Mouse (Mus musculus): ENCODE measurements at regions not wholly inside any gene's neighbourhood (a gene's known extent, or its start where the extent isn't known, plus 50 kb on each side); places are given as distances from the start of the nearest gene placed in this dataset.
A peak's percentile ranks its signal among the peaks of the same experiment; 100 is the strongest.

DNA sequence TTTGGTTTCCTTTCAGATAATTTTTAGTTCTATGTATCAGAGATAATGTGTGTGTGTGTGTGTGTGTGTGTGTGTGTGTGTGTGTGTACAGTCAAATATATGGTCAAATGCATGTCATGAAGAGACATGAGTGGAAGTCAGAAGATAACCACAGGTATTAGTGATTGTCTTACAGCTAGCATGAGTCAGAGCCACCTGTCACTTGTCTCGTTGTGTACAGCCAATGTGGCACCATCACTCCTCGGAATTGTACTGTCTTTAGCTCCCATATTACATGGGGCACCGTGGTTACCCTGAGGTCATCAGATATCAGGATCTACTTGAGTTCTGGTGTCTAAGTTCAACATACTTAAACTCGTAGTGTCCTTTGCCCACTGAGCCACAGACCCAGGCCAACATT lies 816.0 kb upstream of the Ctnnd2 start:
- TF ChIP-seq POLR2A (IDR thresholded peaks at IDR 0.05; ENCODE audit: borderline replicate concordance, insufficient read depth, low read length) (no peak), CTCF (IDR thresholded peaks at IDR 0.05; ENCODE audit: borderline replicate concordance, insufficient read depth, low read depth, low read length) (no peak)
- no peak for DNase-seq
- no peaks in the 10 kb centered on the region for H3K4me1 ChIP-seq (ENCODE audit: control insufficient read depth, insufficient read depth, low read length)
- no peaks in the 10 kb centered on the region for H3K27me3 ChIP-seq (ENCODE audit: control insufficient read depth, insufficient read depth, low read length)
- no peak overlapping the region for H3K4me3 ChIP-seq (replicated peaks; ENCODE audit: insufficient read depth, low read depth, low read length)
- 80% methylated on average over 4 of the region's 4 CpGs for WGBS
- H3K27ac ChIP-seq (ENCODE audit: insufficient read depth, low read length) = no peak overlapping the region

DNA sequence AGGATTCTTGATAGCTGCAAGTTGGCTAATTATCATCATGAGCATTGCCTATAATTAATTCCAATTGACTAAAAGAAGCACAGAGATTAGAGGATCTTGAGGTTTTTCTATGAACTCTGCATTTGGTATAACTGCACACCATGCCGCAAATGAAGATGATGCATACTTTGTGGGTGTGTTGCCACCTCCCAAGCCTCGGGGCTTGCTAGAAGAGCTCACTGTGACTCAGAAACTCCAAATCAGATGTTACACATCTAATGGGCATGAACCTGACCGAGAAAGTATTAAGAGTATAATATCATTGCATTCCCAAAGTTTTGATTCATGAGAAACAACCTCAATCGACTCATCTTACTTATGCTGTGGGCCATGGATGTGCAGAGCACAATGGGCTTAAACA lies 772.5 kb upstream of the Ctnnd2 start:
- no peak for DNase-seq
- Histone ChIP-seq H3K4me1 (ENCODE audit: control insufficient read depth, insufficient read depth, low read length) (no peaks in the 10 kb centered on the region), H3K27ac (ENCODE audit: insufficient read depth, low read length) (no peak overlapping the region), H3K4me3 (replicated peaks; ENCODE audit: insufficient read depth, low read depth, low read length) (no peak overlapping the region), H3K27me3 (ENCODE audit: control insufficient read depth, insufficient read depth, low read length) (no peaks in the 10 kb centered on the region)
- 91% methylated on average over 4 of the region's 4 CpGs for WGBS
- TF ChIP-seq CTCF (IDR thresholded peaks at IDR 0.05; ENCODE audit: borderline replicate concordance, insufficient read depth, low read depth, low read length) (no peak), POLR2A (IDR thresholded peaks at IDR 0.05; ENCODE audit: borderline replicate concordance, insufficient read depth, low read length) (no peak)

DNA sequence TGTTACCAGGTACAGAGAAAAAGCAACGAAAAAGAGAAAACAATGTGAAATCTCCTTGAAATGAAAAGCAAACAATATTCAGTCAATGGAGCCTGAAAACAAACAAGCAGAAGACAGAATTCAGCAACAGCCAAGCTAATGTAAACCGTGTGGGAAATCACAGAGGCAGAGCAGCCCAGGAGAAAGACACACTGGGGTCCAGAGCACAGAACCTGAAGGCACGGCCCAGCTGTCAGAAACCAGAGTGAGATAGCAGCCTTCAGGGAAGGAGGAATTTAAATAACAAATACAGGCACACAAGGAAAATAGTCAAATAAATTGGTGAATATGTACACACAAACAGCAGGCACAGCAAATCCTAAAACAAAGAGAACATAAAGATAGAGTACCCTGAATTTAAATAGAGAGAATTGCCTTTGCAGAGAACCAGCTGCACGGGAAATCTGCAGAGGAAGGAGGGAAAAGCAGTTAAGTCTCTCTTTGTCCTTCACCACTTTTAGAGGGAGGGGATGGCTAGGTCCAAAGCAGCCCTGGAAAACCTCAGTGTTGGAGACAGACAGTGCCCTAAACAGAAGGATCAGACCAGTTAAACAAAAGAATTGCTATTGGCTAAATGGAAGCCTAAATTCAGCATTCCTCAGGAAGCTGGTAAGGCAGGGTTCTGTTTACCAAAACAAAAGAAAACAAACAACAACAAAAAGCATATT lies 739.2 kb upstream of the Ctnnd2 start:
- 62% methylated on average over 4 of the region's 4 CpGs for WGBS
- DNase-seq = no peak
- H3K27me3 ChIP-seq (ENCODE audit: control insufficient read depth, insufficient read depth, low read length) = no peaks in the 10 kb centered on the region
- H3K4me3 ChIP-seq (replicated peaks; ENCODE audit: insufficient read depth, low read depth, low read length) = no peak overlapping the region
- no peaks in the 10 kb centered on the region for H3K4me1 ChIP-seq (ENCODE audit: control insufficient read depth, insufficient read depth, low read length)
- no peak overlapping the region for H3K27ac ChIP-seq (ENCODE audit: insufficient read depth, low read length)
- no peak for TF ChIP-seq CTCF (IDR thresholded peaks at IDR 0.05; ENCODE audit: borderline replicate concordance, insufficient read depth, low read depth, low read length)
- TF ChIP-seq POLR2A (IDR thresholded peaks at IDR 0.05; ENCODE audit: borderline replicate concordance, insufficient read depth, low read length) = no peak

DNA sequence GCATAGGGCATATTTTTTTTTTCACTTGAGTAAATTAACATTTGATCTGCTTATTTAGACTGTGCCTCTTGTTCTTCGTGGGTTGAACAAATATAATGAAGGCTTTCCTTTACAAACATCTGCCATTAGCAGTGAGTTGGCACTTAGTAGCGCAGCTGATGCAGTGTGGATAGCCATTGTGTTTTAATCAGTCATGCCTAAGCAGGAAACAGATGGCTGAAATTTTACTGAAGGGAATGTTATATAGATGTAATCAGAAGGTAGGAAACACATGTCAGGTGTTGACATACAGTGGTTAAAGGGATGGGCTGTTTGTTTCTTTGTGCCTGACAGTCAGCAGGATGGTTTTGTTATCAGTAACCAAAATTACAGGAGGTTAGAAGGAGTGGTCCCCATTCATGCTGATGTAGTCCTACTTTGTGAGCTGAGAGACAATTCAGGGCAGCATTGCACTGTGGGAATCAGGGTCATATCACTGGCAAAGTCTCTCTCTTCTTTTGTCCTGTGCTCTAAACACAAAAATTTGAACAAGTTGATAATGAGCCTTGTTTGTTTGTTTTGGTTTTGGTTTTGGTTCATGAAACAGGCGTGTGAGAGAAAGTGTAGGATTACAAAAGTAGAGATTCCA lies 734.6 kb upstream of the Ctnnd2 start:
- H3K4me3 ChIP-seq (replicated peaks; ENCODE audit: insufficient read depth, low read depth, low read length) = no peak overlapping the region
- no peaks in the 10 kb centered on the region for H3K27me3 ChIP-seq (ENCODE audit: control insufficient read depth, insufficient read depth, low read length)
- WGBS = 63% methylated on average over 3 of the region's 3 CpGs
- H3K27ac ChIP-seq (ENCODE audit: insufficient read depth, low read length) = no peak overlapping the region
- no peak for DNase-seq
- no peaks in the 10 kb centered on the region for H3K4me1 ChIP-seq (ENCODE audit: control insufficient read depth, insufficient read depth, low read length)
- TF ChIP-seq POLR2A (IDR thresholded peaks at IDR 0.05; ENCODE audit: borderline replicate concordance, insufficient read depth, low read length) (no peak), CTCF (IDR thresholded peaks at IDR 0.05; ENCODE audit: borderline replicate concordance, insufficient read depth, low read depth, low read length) (no peak)

DNA sequence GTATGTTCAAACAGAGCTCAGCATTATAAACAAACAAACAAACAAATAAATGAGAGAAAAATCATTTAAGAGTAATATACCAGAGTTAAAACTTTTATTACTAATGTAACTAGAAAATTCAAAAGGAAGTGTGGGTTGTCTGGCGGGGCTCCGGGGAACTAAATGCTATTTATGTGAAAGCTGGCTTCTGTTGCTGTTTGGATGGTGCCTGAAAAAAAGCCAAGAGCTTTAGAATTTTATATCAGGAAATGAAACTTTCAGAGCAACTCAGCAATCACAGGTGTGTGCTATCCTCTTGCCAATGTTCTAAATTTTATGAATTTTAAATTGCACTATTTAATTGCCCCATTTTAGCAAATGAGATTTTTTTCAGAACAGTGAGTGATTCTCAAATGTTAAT lies 724.5 kb upstream of the Ctnnd2 start:
- 29% methylated on average over 2 of the region's 2 CpGs for WGBS
- H3K27me3 ChIP-seq (ENCODE audit: control insufficient read depth, insufficient read depth, low read length) = no peaks in the 10 kb centered on the region
- TF ChIP-seq CTCF (IDR thresholded peaks at IDR 0.05; ENCODE audit: borderline replicate concordance, insufficient read depth, low read depth, low read length) = no peak
- no peak for TF ChIP-seq POLR2A (IDR thresholded peaks at IDR 0.05; ENCODE audit: borderline replicate concordance, insufficient read depth, low read length)
- DNase-seq = no peak
- H3K4me1 ChIP-seq (ENCODE audit: control insufficient read depth, insufficient read depth, low read length) = no peaks in the 10 kb centered on the region
- no peak overlapping the region for H3K4me3 ChIP-seq (replicated peaks; ENCODE audit: insufficient read depth, low read depth, low read length)
- no peak overlapping the region for H3K27ac ChIP-seq (ENCODE audit: insufficient read depth, low read length)

DNA sequence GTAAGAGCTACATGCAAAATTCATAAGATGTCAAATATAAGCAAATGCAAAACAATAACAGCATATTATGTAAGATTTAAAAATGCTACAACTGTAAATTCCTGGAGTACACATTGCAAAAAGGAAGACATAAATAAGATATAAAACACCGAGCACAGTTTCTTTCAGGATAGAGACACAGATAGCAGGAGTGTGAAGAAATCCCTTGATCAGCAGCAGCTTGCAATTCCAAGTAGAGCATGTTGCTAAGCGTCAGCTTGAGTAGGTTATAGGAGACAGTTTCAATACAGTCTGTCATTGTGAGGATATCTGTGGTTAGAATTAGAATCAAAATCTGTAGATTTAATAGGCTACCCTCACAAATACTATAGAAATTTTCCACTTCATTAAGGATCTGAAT lies 687.3 kb upstream of the Ctnnd2 start:
- Histone ChIP-seq H3K4me3 (replicated peaks; ENCODE audit: insufficient read depth, low read depth, low read length) (no peak overlapping the region), H3K27me3 (ENCODE audit: control insufficient read depth, insufficient read depth, low read length) (no peaks in the 10 kb centered on the region), H3K27ac (ENCODE audit: insufficient read depth, low read length) (no peak overlapping the region), H3K4me1 (ENCODE audit: control insufficient read depth, insufficient read depth, low read length) (no peaks in the 10 kb centered on the region)
- no peak for DNase-seq
- no peak for TF ChIP-seq CTCF (IDR thresholded peaks at IDR 0.05; ENCODE audit: borderline replicate concordance, insufficient read depth, low read depth, low read length)
- no peak for TF ChIP-seq POLR2A (IDR thresholded peaks at IDR 0.05; ENCODE audit: borderline replicate concordance, insufficient read depth, low read length)
- WGBS = 75% methylated on average over 2 of the region's 2 CpGs

DNA sequence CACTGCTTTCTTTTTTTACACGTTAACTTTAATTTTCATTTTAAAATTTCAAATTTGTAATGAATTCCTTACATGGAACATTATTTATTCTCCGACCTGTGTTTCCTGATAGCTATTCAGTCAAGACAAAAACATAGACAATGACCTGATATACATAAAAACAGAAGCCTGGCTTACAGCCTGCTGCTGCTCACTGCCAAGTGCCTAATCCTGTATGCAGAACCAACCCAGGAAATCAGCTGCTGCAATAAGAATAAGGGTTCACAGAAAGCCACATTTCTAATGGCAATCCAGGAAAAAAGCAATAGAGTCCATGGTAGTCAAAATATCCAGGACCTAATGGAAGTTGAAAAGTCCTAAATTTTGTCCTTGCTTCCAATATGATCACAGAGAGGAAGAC lies 642.4 kb upstream of the Ctnnd2 start:
- H3K4me3 ChIP-seq (replicated peaks; ENCODE audit: insufficient read depth, low read depth, low read length) = no peak overlapping the region
- no peaks in the 10 kb centered on the region for H3K4me1 ChIP-seq (ENCODE audit: control insufficient read depth, insufficient read depth, low read length)
- H3K27me3 ChIP-seq (ENCODE audit: control insufficient read depth, insufficient read depth, low read length) = no peaks in the 10 kb centered on the region
- no peak overlapping the region for H3K27ac ChIP-seq (ENCODE audit: insufficient read depth, low read length)
- DNase-seq = peak in 1 of 2 experiments; percentile 3
- TF ChIP-seq POLR2A (IDR thresholded peaks at IDR 0.05; ENCODE audit: borderline replicate concordance, insufficient read depth, low read length) = no peak
- no peak for TF ChIP-seq CTCF (IDR thresholded peaks at IDR 0.05; ENCODE audit: borderline replicate concordance, insufficient read depth, low read depth, low read length)
- WGBS = 48% methylated on average over 2 of the region's 2 CpGs

DNA sequence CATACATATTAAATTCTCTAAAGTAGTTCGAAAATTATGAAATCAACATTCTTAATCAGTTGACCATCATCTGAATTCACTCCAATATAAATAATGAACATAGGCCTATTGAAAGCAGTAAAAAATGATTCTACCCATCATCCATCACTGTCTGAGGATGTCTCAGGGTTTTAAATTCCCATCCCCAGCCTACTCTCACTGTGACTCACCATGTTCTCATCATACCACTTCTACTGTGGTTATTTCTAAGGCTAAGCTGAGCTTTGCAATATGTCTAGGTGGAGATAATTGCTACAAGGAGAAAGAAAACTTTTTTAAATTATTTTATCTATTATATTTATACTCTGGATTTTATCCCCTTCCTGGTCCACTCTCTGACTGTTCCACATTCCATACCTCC lies 604.0 kb upstream of the Ctnnd2 start:
- TF ChIP-seq CTCF (IDR thresholded peaks at IDR 0.05; ENCODE audit: borderline replicate concordance, insufficient read depth, low read depth, low read length) = no peak
- TF ChIP-seq POLR2A (IDR thresholded peaks at IDR 0.05; ENCODE audit: borderline replicate concordance, insufficient read depth, low read length) = no peak
- Histone ChIP-seq H3K27ac (ENCODE audit: insufficient read depth, low read length) (no peak overlapping the region), H3K27me3 (ENCODE audit: control insufficient read depth, insufficient read depth, low read length) (no peaks in the 10 kb centered on the region), H3K4me3 (replicated peaks; ENCODE audit: insufficient read depth, low read depth, low read length) (no peak overlapping the region), H3K4me1 (ENCODE audit: control insufficient read depth, insufficient read depth, low read length) (no peaks in the 10 kb centered on the region)
- DNase-seq = no peak
- WGBS = 92% methylated on average over 1 of the region's 1 CpGs

Data from cerebellum, adult 2 months (tissue).